Mouse (Mus musculus): ENCODE measurements at regions not wholly inside any gene's neighbourhood (a gene's known extent, or its start where the extent isn't known, plus 50 kb on each side); places are given as distances from the start of the nearest gene placed in this dataset.

DNA sequence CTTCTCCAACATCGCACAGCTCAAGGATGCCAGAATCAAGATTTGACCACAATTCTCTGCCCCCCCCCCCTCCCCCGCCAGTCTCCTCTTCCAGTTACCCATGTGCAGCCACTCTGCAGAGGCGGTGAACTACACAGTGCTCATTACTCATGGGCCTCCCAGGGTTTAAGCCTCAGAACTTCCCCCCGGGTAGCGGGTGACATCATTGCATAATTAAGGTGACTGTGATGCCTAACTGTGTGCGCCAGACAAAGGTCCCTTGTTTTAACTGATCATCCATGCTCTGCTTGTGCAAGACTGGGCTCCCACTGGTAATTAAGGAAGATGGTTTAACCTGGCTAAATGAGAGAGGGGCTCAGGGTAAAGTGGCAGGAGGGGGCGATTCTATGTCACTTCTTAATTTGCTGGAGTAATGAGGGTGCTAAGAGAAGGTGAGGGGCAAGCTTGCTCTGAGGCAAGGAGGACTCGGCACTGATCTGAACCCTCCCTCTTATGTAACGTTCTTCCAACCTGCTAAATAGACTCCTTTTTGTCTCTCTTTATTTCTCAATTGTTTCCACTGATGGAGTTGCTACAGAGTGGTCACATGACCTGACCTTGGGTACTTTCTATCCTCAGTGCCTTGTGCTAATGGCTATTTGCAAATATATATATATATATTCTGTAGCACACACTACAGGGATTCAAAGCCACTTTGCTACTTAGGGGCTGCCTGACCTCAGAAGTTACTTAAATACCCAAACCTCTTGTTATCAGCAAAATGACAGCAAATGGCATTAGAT is 126.2 kb downstream of the Gas1 start:
- TF ChIP-seq CTCF (IDR thresholded peaks at IDR 0.05; ENCODE audit: low read depth, low read length): no peak
- TF ChIP-seq POLR2A (IDR thresholded peaks at IDR 0.05; ENCODE audit: extremely low read depth, insufficient read depth, low read length): no peak

Measured in liver, adult 2 months (tissue).